Mouse (Mus musculus) erythroblast, embryonic 14.5 days (primary cell): ENCODE measurements around the gene Lpar5.

ENCODE experiments used
- GATA1 ChIP-seq: IDR thresholded peaks from 2 replicates; pipeline ENCODE4 v1.6.1; 2012; ENCODE audit warnings: low read length, inconsistent platforms, mixed read lengths
- TAL1 ChIP-seq: IDR thresholded peaks from 3 replicates; pipeline ENCODE4 v1.6.1; 2012; ENCODE audit warnings: low read length, inconsistent platforms, mixed read lengths

- no peak for TF ChIP-seq GATA1
- no peak for TF ChIP-seq TAL1
Measured at GRCm38 (mm10) chr6:125041047-125041446, 26.7 kb upstream of the Lpar5 start.
